Mouse (Mus musculus) layer of hippocampus, postnatal 36 days (tissue): ENCODE results near the gene Dsp. TPM values are rescaled to one million over a fixed set of nuclear protein-coding genes. Genes with fewer than 3 reads are reported as not detected.
A peak's percentile ranks its signal among the peaks of the same experiment; 100 is the strongest.

Experiments
- DNase-seq, 2 experiments: peaks; one replicate each; pipeline ENCODE4 v3.0.0; 2022
- total RNA-seq, 2 experiments: library from RNA; stranded (reverse); gene quantifications; 2 replicates each; pipeline ENCODE4 v1.2.3; 2021

Gene Dsp
- total RNA-seq, 2 experiments from 2014 or later, result 11.1 to 17.5 TPM

DNA sequence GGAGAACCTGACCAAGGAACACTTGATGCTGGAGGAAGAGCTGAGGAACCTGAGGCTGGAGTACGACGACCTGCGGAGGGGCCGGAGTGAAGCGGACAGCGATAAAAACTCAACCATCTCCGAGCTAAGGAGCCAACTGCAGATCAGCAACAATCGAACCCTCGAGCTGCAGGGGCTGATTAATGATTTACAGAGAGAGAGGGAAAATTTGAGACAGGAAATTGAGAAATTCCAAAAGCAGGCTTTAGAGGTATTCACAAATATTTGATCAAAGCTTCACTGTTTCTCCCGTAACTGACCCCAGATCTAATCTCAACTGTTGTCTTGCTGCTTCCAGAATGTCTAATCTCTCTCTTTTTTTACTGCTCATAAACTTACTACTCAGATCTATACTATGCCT is 42.3 kb downstream of the Dsp start:
- no peak for DNase-seq

- no peak for DNase-seq
Observed at GRCm38 (mm10) chr13:38201413-38201812, 50.3 kb downstream of the Dsp start.

DNA sequence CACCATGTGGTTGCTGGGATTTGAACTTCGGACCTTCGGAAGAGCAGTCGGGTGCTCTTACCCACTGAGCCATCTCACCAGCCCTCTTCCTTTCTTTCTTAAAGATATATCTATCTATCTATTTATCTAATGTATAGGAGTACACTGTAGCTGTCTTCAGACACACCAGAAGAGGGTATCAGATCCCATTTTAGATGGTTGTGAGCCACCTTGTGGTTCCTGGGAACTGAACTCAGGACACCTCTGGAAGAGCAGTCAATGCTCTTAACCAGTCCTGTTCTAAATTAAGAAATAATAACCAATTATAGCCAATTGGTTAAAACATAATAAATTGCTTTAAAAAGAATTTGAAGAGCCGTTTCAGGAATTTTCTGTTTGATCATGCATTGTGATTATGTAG is 53.1 kb downstream of the Dsp start:
- DNase-seq, result no peak

- peak; percentile 87 to 88 for DNase-seq
Observed at GRCm38 (mm10) chr13:38204702-38205482, 53.8 kb downstream of the Dsp start, which contains the start of gene Snrnp48. Gene Snrnp48, plus strand, starts transcription at chr13:38204938.

DNA sequence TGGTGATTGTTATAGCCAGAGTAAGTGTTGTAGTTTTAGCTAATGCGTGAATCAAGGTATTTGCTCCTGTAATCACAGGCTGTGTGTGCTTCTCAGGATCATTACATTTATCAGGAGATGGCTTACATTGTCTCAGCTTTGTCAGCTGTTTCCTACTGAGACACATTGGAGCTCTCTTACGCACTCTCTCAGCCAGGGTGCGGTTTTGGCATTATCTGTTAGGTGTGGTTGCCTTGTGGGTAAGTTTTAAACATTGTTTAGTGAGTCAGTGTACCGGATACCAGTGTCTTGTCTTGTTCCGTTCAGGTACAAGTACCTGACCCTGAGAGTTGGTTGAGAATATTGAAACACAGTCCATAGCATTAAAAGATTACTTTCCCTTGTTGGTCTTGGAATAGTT is 60.0 kb downstream of the Dsp start:
- no peak for DNase-seq

DNA sequence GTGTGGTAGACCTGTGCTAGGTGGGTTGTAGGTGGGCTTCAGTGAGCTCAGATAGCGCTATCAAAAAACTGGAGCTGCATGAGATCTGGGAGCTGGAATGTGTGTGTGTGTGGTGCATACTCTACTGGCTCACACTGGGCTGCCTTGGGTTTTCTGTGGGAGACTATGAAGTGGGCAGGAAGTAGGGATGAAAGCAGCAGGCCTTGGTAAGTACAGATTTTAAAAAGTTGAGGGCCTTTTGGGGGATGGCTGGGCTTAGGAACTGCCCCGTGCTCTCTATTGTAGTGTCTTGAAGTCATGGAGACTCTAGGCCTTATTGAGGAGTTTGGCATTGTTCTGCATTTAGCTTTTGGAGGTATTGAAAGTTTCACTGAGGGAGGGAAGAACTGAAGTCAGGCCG is 67.6 kb downstream of the Dsp start:
- no peak for DNase-seq

- no peak for DNase-seq
Observed at GRCm38 (mm10) chr13:38220331-38220730, 69.2 kb downstream of the Dsp start.

GRCm38 (mm10) chr13:38230177-38230821 is 79.2 kb downstream of the Dsp start:
- DNase-seq, result no peak

- DNase-seq, result no peak
Observed at GRCm38 (mm10) chr13:38232411-38232810, 81.3 kb downstream of the Dsp start.

- DNase-seq, result no peak
Observed at GRCm38 (mm10) chr13:38232856-38233625, 81.9 kb downstream of the Dsp start.

- no peak for DNase-seq
Observed at GRCm38 (mm10) chr13:38234651-38235050, 83.6 kb downstream of the Dsp start.

DNA sequence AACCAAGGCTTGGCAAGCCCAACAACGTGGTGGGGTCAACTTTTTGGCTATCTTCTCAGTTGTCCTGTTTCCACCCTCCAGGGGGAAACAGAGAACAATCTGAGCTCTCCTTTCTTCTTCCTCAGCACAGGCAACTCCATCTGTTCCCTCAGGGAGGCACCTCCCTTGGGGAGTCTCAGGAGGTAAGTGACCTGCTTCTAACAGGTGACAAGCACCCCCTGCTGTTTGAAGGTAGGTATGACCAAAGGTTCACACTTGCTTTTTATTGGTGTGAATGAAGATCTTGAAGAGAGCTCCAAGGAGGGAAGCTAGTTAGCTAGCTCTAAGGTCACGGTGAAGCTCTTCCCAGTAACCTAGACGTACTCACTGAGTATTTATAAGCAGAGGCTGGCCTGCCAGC is 84.3 kb downstream of the Dsp start:
- DNase-seq, result no peak

- DNase-seq, result no peak
Observed at GRCm38 (mm10) chr13:38248151-38248550, 97.1 kb downstream of the Dsp start.

Other genes starting within 250 kb of the Dsp start
- 10 to 100 TPM; 91.1 to 92.7 TPM for gene Ssr1, start 157.1 kb upstream of the Dsp start, total RNA-seq
- gene Riok1, start 114.3 kb upstream of the Dsp start, total RNA-seq, result 10 to 100 TPM; 24.4 to 31.5 TPM
- gene Cage1, start 114.2 kb upstream of the Dsp start, total RNA-seq, result 1 to 10 TPM; 4.8 to 5.2 TPM
- 10 to 100 TPM; 21.5 to 33.8 TPM for gene Snrnp48, start 53.6 kb downstream of the Dsp start, total RNA-seq
- 1 to 10 TPM; 3.0 to 6.4 TPM for gene Bmp6, start 193.8 kb downstream of the Dsp start, total RNA-seq